Mouse (Mus musculus) lung, postnatal 14 days (tissue): ENCODE measurements around the gene Cd247.

ENCODE experiments used
- DNase-seq: peaks from one replicate; pipeline ENCODE4 v3.0.0; 2021

Cd247 gene

DNA sequence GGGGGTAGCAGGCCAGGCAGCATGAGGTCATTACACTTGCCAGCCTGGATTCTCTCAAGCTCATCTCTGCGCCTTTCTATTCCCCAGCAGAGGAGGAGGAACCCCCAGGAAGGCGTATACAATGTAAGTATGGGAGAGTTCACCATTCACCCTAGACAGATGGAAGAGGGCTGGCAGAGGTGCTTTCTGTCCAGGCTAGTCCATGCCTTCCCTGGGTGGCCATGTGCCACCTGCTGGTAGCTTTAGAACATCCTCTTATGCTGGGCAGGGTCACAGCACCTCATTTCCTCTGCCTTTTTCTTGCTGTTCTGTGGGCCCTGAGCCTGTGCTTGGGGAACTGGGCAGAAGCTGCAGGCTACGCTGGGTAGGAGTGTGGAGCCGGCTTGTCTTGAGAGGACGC is 69.9 kb downstream of the Cd247 start:
- DNase-seq: no peak

- no peak for DNase-seq
Measured at GRCm38 (mm10) chr1:165860373-165861234, 72.1 kb downstream of the Cd247 start.

DNA sequence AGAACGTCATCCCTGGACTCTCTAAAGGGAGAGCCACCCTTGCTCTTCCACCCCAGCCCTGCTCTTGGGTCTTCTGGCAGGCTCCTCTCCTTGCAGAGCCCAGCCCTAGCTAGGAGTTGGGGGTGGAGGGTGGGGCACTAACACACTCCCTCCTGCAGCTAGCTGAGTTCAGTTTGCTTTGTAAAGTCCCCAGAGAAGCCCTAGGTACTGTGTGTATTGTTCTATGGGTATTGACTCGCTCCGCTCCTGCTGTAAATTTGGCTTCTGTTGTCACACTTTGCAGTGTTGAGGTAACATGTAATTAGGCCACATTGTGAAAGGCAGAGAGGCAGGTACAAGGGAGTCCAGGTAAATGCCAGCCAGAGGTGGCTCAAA is 72.7 kb downstream of the Cd247 start:
- no peak for DNase-seq

DNA sequence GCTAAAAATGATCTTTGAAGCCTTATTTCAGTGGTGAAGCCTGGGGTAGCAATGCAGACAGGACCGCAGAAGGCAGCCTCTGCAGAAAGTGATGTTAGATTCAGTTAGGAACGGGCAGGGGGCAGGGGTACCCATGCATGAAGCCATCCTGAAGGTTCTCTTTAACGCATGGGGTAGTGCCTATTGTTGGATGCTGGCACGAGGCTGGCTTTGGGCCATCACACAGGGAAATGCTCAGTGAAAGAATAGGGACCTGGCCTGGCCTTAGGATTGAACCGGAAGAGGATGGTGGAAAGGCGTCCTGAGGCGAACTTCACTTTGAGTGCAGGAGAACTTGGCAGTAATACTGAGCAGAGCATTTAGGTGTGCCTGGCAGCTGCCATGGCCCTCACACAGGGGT is 73.6 kb downstream of the Cd247 start:
- no peak for DNase-seq

GRCm38 (mm10) chr1:165864864-165865795 is 76.6 kb downstream of the Cd247 start:
- DNase-seq: no peak

GRCm38 (mm10) chr1:165866630-165867280 is 78.3 kb downstream of the Cd247 start:
- DNase-seq: no peak

DNA sequence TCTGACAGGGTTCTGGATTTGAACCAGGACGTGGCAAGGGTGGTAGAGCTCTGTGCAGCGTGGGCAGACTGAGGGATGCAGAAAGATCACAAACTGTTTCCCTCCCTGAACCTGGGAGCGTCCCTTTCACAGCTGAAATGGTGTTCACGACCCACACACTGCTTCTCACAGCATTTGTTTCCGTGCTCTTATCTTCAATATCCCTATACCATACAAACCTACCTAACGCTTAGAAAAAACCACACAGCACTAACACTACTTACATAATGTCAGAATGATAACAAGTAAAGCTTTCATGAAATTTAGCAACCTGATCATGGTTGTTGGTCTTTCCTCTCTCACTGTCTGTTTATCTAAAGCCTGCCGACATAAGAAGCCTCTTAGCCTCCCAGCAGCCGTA is 80.2 kb downstream of the Cd247 start:
- no peak for DNase-seq

- peak; percentile 46 for DNase-seq
Measured at GRCm38 (mm10) chr1:165874645-165875044, 86.2 kb downstream of the Cd247 start.

GRCm38 (mm10) chr1:165875520-165876284 is 87.2 kb downstream of the Cd247 start:
- no peak for DNase-seq

- DNase-seq: no peak
Measured at GRCm38 (mm10) chr1:165878751-165879150, 90.3 kb downstream of the Cd247 start.

GRCm38 (mm10) chr1:165882146-165882900 is 93.8 kb downstream of the Cd247 start:
- no peak for DNase-seq

DNA sequence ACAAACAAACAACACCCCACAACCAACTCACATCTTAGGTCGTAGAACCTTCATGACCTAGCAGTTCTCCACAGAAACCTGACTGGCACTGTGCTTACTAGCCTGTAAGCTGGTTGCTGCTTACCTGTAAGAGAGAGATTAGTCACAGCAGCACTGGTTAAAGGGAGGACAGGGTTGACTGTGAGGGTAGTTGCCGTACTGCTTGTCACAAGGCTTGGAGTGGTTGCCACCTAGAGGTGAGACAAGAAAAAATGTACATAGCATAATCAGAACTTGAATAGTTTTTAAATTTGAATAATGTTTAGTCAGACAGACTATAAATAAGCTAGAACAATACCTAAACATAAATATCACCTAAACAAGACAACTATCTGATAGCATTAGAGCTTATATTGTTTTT is 103.2 kb downstream of the Cd247 start:
- DNase-seq: no peak

GRCm38 (mm10) chr1:165903596-165903995 is 115.1 kb downstream of the Cd247 start:
- DNase-seq: no peak

GRCm38 (mm10) chr1:165908153-165908552 is 119.7 kb downstream of the Cd247 start:
- no peak for DNase-seq

DNA sequence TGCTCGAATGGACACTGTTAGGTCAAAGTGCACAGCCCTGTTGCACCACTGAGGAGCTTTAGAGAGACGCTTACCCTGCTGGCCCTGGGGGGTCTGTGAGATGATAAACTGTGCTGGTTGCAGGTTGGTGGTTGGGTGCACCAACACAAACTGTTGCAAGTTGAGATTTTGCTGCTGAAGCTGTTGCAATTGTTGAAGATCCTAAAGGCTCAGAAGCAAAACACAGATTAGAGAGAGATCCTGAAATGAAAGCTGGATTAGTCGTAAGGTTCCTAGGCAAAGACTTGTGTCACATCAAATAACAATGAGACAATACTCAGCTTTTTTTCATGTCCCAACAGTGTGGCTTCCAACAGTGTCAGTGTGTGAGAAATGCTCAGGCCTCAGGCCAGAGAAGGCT is 120.3 kb downstream of the Cd247 start:
- no peak for DNase-seq

GRCm38 (mm10) chr1:165909471-165909870 is 121.0 kb downstream of the Cd247 start:
- no peak for DNase-seq

DNA sequence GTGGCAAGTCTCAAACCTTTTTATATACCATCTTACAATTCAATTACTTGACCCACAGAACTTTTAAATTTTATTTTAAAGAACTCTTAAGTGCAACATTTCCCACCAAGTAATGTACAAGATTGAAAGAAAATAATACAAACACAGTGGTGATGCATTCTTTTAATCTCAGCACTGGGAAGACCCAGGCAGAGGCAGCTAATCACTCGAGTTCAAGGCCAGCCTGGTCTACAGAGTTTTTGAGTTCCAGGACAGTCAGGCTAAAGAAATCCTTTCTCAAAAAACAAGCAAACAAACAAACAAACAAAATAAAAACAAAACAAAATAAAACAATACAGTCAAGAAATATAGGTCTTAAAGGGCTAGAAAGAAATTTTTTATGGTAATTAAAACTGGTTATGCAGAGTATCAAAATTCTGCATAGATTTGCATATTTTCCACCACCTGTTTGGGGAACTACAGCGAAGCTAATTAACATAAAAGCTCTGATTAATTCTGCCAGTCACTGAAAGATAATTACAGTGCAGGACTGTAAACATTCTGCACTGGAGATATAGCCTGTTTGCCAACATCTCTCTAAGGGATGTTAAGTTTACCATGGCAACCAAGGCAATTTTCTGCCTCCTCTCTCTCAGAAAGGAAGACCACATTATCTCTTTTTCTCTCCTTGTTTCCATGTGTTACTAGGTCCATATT is 125.4 kb downstream of the Cd247 start:
- no peak for DNase-seq

- DNase-seq: no peak
Measured at GRCm38 (mm10) chr1:165914416-165914801, 125.9 kb downstream of the Cd247 start.

DNA sequence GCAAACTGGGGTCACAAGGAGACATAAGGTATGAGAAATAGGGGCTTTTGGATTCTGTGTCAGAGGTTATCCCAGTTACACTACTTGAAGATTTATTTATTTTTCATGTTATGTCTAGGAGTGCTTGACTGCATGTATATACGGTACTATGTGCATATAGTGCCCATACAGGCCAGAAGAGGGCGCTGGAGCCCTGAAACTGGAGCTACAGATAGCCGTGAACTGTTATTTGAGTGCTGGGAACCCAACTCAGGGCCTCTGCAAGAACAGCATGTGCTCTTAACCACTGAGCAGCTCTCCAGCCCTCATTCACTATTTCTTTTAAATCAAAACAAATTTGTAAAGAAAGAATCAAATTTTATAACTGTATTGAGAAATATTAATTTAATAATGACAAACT is 132.5 kb downstream of the Cd247 start:
- DNase-seq: no peak

DNA sequence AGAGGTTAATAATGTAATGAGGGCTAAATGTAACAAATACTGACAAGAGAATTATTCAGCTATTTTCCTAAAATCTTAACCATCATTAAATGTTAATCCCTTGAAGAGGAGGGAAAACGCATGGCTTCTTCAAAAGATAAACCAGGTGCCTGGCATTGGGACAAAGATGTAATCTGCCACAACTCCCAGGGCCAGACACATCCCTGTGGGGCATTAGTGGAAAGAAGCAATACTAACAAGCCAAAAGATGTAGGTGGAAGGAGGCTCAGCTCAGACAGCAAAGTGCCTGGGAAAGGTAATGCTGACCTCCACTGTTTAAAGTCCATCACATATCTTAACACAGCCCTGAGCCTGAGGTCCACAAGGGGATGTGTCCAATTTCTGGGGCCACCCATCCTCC is 134.0 kb downstream of the Cd247 start:
- no peak for DNase-seq

GRCm38 (mm10) chr1:165925207-165925606 is 136.7 kb downstream of the Cd247 start:
- DNase-seq: no peak
